Mouse (Mus musculus) layer of hippocampus, adult 9-10 months (tissue): ENCODE data around the gene Akap13.
"Not testable (repeated sequence)": the region's sequence is repeated elsewhere in the genome, so short reads cannot be mapped to it uniquely, and the experiment has no call there.

ENCODE experiments used
- DNase-seq: peaks from one replicate; pipeline ENCODE4 v3.0.0; 2022; ENCODE audit warnings: low spot score

Akap13 gene

GRCm38 (mm10) chr7:75596058-75596748 is 140.9 kb downstream of the Akap13 start:
- no peak for DNase-seq

GRCm38 (mm10) chr7:75597840-75598239 is 142.5 kb downstream of the Akap13 start:
- no peak for DNase-seq

- DNase-seq: no peak
Measured at GRCm38 (mm10) chr7:75600360-75601075, 145.2 kb downstream of the Akap13 start.

- no peak for DNase-seq
Measured at GRCm38 (mm10) chr7:75607248-75607647, 151.9 kb downstream of the Akap13 start.

- DNase-seq: no peak
Measured at GRCm38 (mm10) chr7:75608716-75609115, 153.4 kb downstream of the Akap13 start.

GRCm38 (mm10) chr7:75609456-75610262 is 154.3 kb downstream of the Akap13 start:
- DNase-seq: no peak

- no peak for DNase-seq
Measured at GRCm38 (mm10) chr7:75610391-75610790, 155.1 kb downstream of the Akap13 start.

GRCm38 (mm10) chr7:75611261-75611950 is 156.1 kb downstream of the Akap13 start:
- DNase-seq: no peak

GRCm38 (mm10) chr7:75612000-75612682 is 156.8 kb downstream of the Akap13 start:
- DNase-seq: no peak

- no peak for DNase-seq
Measured at GRCm38 (mm10) chr7:75612683-75613053, 157.3 kb downstream of the Akap13 start.

GRCm38 (mm10) chr7:75613240-75613639 is 157.9 kb downstream of the Akap13 start:
- no peak for DNase-seq

GRCm38 (mm10) chr7:75614826-75615225 is 159.5 kb downstream of the Akap13 start:
- no peak for DNase-seq

GRCm38 (mm10) chr7:75617246-75617645 is 161.9 kb downstream of the Akap13 start:
- not testable (repeated sequence) for DNase-seq

GRCm38 (mm10) chr7:75618699-75619098 is 163.4 kb downstream of the Akap13 start:
- no peak for DNase-seq

GRCm38 (mm10) chr7:75619875-75620274 is 164.5 kb downstream of the Akap13 start:
- no peak for DNase-seq

GRCm38 (mm10) chr7:75620395-75620960 is 165.1 kb downstream of the Akap13 start:
- DNase-seq: no peak

- DNase-seq: no peak
Measured at GRCm38 (mm10) chr7:75620976-75621375, 165.6 kb downstream of the Akap13 start.

GRCm38 (mm10) chr7:75627831-75628230 is 172.5 kb downstream of the Akap13 start:
- no peak for DNase-seq

GRCm38 (mm10) chr7:75629669-75630068 is 174.3 kb downstream of the Akap13 start:
- DNase-seq: no peak

GRCm38 (mm10) chr7:75632941-75633340 is 177.6 kb downstream of the Akap13 start:
- no peak for DNase-seq

GRCm38 (mm10) chr7:75633393-75633792 is 178.1 kb downstream of the Akap13 start:
- no peak for DNase-seq
